Mouse (Mus musculus) activated CD4-positive, CD25-positive, alpha-beta regulatory T cell, adult 4 months (primary cell): ENCODE measurements around the gene Pigl. TPM values are rescaled to one million over a fixed set of nuclear protein-coding genes. Genes with fewer than 3 reads are reported as not detected.
"Not testable (repeated sequence)": the region's sequence is repeated elsewhere in the genome, so short reads cannot be mapped to it uniquely, and the experiment has no call there.

Experiments used
- ATAC-seq: one replicate; pipeline ENCODE4 v1.8.0; 2017
- polyA plus RNA-seq, 2 experiments: library from polyadenylated mRNA; unstranded; fragments of 100-300 nt; shearing (Covaris generic); gene quantifications; one replicate each; pipeline ENCODE4 v1.2.1; 2017

Gene Pigl
- polyA plus RNA-seq, 2 experiments from 2014 or later: 6.8 to 9.9 TPM

DNA sequence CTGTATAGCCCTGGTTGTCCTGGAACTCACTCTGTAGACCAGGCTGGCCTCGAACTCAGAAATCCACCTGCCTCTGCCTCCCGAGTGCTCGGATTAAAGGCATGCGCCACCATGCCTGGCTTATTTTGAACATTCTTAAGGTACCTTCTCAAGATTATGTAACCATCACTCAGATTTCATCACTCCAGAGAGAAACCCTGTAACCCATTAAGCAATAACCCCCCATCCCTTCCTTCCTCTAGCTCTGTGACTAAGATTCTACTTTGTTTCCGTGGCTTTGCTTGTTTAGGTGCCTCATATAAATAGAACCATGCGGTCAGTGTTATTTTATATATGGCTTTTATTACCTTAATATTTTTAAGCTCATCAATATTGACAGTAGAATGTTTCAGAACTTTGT lies 12.2 kb downstream of the Pigl start:
- ATAC-seq: no peak

DNA sequence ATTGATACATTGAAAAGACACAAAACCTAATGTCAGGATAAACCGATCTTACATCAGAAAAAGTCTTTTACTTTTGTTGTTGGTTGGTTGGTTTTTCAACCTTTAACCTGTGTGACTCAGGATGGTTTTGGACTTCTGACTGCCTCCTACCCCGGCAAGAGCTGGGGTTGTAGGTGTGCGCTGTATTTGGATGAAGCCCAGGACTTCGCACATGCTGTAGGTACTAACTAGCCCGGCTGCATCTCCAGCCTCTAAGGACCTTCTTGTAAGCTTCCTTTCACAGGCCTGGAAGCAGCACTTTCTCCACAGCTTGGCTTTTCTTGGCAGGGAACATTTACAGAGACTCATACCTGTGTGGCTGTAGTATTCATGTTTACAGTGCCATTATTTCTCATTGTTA lies 15.3 kb downstream of the Pigl start:
- ATAC-seq: no peak

DNA sequence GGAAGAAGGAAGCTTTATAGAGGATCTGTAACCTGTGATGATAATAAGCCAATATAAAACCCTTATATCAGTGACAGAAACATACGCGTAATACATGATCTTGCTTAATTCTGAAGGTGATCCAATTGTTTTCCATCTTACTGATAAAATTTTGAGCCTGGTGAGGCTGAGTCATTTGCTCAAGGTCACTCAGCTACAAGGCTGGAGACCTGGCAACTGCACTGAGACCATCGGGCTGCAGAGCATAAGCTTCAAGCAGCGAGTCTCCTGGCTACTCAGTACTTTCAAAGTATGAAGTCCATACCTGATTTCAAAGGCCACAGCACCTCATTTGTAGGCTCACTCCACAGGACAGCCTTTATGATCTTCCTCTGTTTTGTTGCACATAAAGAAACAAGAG lies 17.9 kb downstream of the Pigl start:
- ATAC-seq: no peak

DNA sequence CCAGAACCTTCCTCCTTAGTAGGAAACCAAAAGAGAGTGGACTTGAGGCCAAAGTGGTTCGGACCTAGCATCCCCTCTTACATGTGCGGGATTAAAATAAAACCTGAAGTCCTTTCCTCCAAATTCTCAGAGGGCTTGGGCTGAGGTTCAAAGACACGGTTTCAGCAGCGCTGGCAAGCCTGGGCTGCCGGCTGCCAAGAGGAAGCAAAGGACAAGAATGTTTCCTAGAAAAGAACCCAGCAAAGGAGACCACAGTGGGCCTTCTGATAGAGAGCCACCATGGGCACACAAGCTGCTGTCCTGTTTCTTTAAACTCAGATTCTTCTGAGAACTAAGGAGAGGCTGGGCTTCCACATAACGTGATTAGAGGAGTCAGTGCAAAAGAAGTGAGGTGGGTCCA lies 20.7 kb downstream of the Pigl start:
- no peak for ATAC-seq

DNA sequence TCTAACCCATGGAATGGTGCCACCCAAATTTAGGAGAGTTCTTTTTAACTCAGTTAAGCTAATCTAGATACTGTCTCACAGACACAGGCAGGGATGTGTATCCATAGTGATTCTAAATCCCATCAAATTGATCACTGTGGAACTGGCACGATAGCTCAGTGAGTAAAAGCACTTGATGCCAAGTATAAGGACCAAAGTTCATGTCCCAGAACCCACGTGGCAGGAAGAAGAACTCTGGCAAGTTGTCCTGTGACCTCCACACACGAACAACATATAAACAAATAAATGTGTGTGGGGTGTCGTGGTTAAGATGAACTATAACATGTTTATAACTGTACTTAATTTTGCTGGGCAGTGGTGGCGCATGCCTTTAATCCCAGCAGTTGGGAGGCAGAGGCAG lies 21.3 kb downstream of the Pigl start:
- ATAC-seq: no peak

DNA sequence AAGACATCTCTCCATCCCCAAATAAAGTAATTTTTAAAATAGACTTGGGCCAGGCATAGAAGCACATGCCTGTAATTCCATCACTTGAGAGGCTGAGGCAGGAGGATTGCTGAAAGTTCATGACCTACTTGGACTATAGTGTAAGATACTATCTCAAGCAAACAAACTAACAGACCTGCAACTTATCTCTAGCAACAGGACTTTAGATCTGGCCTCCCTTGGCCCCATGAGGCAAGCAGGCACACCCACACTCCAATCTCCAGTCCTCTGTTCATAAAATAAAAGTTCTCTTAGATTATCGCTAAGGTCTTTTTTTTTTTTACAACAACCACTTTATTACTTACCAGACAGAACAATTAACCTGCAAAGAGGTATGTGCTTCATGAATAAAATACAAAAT lies 28.7 kb downstream of the Pigl start:
- ATAC-seq: no peak

DNA sequence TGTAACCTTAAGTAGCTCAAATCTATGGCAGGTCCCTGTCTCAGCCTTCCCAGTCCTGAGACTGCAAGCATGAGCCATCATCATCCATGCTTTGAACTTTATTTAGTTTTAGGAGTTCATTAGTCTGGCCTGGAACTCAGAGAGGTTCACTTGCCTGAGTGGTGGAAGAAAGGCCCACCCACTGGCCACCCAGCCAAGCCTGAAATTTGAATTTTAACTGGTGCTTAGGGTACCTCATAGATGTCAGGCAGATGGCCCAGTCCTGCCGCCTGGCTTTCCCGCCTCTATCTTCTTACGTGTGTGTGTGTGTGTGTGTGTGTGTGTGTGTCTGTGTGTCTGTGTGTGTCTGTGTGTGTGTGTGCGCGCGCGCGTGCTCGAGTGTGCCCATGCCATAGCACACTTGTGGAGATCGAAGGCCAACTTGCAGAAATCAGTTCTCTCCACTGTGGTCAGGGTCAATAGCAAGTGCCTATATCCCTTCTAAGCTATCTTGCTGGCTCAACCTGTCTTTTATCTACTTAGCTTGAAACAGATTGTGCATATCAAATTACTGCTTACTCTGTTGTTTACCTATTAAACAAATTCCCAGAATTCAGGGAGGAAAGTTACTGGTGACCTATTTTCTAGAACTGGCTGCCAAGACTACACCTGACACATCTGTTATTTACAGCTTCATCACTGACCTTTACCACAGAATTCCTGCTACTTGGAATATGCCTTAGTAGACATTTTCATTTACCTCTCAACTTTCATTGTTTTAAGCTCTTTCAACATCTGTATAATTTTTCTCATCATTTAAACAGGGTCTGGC lies 29.5 kb downstream of the Pigl start:
- ATAC-seq: no peak

DNA sequence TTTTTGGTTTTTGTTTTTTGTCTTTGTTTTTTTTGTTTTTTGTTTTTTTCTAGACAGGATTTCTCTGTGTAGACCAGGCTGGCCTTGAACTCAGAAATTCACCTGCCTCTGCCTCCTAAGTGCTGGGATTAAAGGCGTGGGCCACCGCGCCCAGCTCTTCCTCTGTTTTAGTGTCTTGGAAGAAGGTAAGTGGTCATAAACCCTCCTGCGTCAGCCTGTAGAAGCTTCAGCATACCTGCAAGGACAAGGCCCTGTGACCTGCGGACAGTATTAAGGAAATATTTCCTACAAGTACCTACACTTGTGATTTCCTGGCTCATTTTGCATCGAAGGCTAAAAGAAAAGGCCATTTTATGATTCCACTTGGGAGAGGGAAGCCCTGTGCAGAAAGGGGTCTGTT lies 35.4 kb downstream of the Pigl start:
- ATAC-seq: no peak

DNA sequence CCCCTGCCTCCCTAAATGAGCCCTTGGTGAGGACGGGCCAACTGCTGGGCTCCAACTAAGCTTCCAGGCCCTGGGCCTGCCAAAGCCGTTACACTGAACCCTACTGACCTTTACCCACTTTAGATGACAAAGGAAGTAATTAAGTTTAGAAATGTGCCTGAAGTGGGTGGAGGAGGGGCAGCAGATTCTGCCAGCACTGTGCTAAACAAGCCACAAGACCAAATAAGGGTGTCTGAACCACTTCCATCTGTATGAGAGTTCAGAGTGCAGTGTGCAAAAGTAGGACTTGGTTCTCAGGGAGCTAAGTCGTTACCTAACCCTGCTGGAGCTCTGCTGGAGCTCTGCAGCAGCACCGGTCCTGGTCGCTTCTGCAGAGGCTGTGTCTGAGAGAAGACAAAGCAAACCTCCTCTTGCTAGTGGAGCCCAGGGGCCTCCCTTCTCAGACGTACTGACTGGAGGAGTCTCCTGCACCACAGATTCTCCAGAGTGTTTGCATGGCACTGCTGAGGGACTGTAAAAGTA lies 36.6 kb downstream of the Pigl start:
- ATAC-seq: peak; percentile 99

DNA sequence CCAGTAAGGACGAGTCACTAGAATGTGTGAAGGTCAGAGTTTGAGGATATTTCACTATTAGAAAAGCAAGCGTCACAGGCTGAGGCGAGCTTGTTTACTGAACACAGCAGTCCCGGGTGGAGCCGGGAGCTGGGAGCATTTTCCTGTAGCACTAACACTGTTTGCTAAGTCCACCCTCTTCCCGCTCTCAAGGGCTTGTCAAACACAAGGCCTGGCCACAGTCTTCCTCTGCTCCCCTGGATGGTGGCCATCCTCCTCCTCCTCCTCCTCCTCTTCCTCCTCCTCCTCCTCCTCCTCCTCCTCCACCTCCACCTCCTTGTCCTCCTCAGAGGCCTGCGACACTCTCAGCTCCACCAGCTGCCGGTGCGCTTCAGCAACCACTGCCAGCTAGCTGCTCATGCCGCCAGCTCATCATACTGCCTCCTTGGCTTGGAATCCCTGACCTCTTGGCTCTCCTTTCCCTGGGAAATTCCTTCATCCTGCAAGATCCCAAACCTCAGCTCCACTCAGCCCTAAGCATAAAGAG lies 37.1 kb downstream of the Pigl start:
- ATAC-seq: no peak

DNA sequence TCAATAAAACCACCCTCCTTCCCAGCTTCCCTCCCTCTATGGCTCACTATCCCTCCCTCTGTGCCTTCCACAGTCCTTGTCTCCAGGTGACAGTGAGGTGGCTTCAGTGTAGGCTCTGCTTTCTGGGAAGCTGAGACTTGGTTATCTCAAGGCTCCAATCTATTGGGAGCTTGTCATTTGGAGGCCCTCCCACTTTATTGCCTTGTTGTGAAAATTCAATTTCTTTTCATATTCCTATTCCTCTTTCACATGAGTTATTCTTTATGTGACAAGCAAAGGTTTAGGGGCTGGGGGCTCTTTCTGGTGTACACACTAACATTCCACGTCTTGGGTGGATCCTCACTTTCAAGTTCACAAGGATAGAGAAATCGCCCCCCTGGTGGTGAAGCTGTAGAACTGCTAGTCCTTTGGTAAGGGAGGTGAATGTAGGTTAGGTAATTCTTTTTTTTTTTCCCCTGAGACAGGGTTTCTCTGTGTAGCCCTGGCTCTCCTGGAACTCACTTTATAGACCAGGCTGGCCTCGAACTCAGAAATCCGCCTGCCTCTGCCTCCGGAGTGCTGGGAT lies 38.0 kb downstream of the Pigl start:
- no peak for ATAC-seq

DNA sequence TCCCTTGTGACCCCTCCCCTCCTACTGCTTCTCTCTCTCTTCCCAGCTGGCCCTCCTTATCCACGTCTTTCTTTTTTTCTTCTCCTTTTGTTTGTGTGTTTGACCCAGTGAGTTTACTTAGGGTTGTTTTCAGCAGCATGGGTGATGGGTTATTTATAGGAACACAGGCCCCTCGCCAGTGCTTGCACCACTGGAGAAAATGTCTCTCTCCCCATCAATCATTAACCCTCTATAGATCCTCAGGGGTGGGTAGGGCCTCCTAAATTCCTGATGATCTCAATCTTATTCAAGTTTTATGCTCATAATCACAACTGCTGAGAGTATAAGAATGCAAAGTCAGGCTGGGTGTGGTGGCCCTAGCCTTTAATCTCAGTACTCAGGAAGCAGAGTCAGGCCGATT lies 38.9 kb downstream of the Pigl start:
- ATAC-seq: no peak

DNA sequence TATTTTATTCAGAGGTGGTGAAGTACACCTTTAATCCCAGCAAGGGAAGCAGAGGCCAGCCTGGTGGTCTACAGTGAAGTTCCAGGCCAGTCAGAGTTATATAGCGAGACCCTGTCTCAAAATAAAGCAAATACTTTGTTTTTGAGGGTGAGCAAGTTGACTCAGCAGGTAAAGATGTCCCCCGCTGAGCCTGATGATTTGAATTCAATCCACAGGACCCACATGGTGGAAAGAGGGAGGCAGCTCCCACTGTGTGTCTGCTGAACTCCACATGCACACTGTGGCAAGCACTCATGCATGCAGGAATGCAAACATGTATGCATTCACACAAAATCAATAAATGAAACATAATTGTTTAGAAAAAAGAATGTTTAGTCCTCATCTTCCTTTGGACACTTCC lies 40.5 kb downstream of the Pigl start:
- ATAC-seq: no peak

DNA sequence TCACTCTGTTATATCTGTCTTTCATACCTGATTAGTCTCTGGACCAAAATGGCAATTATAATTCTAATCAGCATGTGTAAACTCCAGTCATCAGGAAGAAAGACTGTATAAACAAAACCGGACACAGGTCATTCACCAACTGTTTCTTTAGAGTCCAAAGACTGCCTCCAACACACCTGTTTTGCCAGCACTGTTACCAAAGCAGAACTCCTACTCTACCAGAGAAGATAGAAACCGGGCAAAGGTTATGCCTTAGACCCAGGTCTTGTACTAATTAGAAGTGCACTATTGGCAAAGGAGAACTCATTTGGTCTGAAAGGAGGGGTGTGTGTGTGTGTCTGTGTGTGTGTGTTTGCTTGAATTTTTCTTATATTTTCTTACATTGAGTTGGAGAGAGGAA lies 42.3 kb downstream of the Pigl start:
- ATAC-seq: no peak

DNA sequence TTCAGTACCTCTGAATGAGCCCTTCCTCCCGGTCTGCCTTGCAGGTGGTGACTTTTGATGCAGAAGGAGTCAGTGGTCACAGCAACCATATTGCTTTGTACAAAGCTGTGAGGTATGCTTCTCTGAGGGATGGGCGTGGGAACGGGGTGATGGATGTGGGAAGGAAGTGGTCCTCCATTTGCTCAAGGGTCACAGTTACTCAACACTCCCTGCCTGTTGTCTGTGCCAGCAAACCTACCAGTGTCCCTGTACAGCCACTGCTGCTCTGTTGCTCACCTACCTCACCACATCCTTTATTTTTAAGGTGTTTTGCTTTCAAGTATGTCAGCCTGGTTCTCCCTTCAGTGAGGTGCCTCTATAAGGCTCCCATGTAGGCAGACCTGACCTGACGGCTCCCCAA lies 49.4 kb downstream of the Pigl start:
- peak; percentile 57 for ATAC-seq

DNA sequence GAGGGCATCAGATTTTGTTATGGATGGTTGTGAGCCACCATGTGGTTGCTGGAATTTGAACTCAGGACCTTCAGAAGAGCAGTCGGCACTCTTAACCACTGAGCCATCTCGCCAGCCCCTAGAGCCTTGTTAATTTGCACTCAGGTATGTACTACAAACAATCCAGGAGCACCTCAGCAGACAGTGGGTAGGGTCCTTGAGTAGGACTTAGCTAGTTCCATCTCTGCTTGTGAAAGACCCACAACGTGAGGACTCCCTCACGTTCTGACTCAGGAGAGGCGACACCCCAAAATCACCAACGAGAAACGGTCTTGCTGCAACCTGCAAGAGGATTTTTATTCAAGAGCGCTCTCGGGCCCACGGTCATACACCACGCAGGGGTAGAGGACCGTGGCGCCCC lies 50.1 kb downstream of the Pigl start:
- ATAC-seq: not testable (repeated sequence)

DNA sequence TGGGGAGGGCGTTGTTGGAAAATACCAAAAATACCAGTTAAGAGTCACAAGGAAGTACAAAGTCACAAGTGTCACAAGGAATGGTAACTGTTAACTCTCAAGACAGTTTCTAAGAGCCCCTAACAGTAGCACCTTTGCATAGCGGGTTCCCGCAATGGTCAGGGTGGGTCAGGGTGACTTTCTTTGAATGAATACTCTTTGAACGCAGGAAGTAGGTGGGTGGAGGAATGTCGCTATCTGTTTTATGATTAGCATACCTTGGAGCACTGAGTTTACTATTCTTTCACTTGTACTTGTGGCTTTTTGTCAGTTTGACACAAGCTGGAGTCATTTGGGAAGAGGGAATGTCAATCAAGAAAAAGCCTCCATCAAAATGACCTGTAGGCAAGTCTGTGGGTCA lies 50.6 kb downstream of the Pigl start:
- ATAC-seq: not testable (repeated sequence)

DNA sequence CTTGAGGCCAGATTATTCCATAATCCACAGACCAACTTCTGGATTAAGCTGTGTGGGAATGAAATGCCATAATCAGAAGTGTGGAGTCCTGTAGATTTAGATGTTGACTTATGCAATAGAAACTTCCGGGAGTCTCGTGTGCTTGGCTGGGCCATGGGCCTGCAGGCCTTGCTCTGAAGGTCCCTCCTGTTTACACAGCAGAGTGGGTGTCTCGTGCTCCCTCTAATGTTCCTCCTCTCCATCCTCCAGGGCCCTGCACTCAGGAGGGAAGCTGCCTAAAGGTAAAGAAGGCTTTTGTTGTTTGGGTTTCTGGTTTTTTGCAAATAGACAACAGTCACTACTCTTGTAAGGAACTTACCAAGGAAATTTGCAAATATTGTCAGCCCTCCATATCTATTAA lies 51.3 kb downstream of the Pigl start:
- ATAC-seq: no peak

DNA sequence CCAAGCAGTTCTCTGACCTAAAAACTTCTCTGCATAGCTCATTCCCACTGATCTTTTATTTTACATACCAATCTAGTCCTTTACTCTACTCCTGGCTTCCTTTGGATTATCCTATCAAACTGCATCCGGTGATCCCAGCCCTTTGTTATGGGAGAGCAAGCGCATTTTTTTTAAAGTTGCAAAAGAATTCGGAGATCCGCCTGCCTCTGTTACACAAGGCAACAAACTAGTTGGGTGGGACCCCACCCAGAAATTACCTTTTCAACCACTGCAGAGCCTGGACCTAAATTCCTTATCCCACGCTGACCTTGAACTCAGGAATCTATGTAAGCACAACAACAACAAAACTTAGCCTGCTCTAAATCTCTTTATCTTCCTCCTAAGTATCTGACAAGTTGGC lies 52.7 kb downstream of the Pigl start:
- no peak for ATAC-seq

DNA sequence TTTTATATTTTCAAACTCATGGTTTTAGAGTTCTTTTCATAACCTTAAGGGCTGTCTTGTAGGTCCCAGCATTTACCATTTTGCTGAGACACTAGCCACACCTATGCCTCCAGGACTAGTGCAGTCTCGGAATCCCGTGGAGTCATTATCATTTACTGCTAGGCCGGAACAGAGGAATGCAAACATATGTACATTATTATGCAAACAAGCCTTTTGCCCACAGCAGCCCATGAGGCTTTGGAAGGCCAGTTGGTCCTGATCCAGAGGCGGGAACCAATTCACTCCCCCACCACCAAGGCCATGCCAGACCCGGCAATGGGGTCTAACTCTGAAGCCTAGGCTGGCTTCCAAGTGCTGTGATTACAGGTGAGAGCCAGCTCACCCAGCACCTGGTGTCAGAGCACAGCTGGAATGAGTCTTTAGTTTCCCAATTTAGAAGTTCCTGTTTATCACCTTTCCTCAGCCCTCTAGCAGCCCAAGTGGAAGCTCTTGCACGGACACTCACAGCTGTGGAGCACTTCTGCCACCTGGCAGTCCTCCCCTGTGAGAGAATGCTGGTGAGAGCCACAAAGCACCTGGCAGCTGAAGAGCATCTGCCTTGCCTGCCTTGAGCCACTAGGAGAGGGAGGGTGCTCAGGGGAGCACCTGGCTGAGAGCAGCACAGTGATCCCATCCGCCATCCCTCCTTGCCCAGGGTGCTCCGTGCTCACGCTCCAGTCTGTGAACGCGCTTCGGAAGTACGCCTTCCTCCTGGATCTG lies 53.4 kb downstream of the Pigl start:
- ATAC-seq: no peak

DNA sequence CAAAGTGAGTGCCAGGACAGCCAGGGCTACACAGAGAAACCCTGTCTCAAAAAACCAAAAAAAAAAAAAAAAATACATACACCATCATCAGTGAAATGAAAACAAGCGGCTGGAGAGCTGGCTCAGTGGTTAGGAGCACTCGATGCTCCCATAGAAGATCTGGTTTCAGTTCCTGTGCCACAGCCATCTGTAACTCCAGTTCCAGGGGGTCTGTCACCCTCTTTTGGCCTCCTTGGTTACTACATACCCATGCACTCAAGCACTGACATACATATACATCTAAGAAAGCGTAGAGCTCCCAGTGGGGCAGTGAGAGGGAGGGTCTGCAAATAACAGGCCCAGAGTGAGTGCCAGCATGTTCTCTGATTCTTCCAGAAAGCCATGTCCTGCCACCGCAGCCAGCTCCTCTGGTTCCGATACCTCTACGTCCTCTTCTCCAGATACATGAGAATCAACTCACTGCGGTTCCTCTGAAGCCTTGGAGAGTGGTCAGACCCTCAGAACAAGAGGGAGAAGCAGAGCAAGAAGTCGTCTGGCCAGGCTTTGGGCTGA lies 54.3 kb downstream of the Pigl start:
- no peak for ATAC-seq

DNA sequence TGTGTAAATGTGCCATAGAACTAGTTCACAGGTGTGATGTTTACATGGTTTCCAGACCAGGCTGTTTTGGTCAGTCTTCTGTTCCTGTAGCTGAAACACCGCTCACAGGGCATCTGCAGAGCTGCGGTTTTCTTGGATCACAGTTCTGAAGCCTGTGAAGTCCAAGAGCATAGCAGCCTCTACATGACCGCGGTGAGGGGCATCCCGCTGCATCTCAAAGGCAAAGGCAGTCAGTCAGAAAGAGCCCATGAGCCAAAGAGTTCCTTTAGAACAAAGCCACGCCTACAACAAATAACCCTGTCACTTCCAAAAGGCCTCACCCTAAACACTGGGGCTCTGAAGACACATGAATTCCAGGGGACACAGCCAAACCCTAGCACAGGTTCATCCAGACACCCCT lies 55.1 kb downstream of the Pigl start:
- ATAC-seq: no peak

DNA sequence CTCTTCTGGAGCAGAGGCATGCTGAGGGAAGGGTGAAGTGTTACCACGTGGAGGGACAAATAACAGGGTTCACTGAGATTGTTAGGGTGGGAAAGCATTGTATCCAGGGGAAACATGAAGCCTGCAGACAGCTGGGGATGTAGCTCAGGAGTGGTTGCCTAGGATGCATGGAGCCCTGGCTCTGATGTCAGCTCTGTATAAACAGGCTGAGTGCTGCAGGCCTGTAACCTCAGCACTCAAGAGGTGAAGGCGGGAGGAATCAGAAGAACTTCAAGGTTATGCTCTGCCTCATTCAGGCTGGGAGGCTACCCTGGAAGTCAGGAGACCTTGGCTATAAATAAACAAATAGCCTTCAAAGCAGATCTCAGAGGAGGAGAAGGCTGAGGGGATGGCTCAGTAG lies 60.7 kb downstream of the Pigl start:
- ATAC-seq: no peak
